Mouse (Mus musculus): ENCODE measurements around the gene Ergic2. TPM values are rescaled to one million over a fixed set of nuclear protein-coding genes. Genes with fewer than 3 reads are reported as not detected.
A peak's percentile ranks its signal among the peaks of the same experiment; 100 is the strongest.

Ergic2 gene
- total RNA-seq (2022): 10 to 100 TPM; 64.8 to 79.5 (median 78.5) TPM

GRCm38 (mm10) chr6:148211897-148212680 is at the start of gene Ergic2:
Gene Ergic2 (minus strand): TSS chr6:148212374.
- DNase-seq: peak; percentile 99

- no peak for DNase-seq
Measured at GRCm38 (mm10) chr6:148260729-148261101, 48.5 kb upstream of the Ergic2 start.

- DNase-seq: no peak
Measured at GRCm38 (mm10) chr6:148259979-148260728, 48.0 kb upstream of the Ergic2 start.

GRCm38 (mm10) chr6:148259074-148259473 is 46.9 kb upstream of the Ergic2 start:
- DNase-seq: no peak

DNA sequence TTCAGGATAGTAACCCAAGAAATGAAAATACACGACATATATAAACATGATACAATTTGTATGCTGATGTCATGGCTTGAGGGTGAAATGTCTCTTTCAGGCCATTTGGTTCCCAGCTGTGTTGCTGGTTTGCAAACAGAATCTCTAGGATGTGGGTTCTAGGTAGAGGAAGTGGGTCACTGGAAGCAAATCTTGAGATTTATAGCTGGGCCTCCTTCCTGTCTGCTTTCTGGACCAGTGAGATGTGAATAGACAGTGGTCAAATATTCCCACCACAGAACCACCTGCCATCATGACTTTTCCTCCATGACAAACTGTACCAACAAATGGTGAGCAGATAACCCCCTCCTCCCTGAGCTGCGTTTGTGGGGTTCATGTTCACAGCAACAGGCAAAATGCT is 45.6 kb upstream of the Ergic2 start:
- DNase-seq: no peak

- no peak for DNase-seq
Measured at GRCm38 (mm10) chr6:148256109-148256508, 43.9 kb upstream of the Ergic2 start.

DNA sequence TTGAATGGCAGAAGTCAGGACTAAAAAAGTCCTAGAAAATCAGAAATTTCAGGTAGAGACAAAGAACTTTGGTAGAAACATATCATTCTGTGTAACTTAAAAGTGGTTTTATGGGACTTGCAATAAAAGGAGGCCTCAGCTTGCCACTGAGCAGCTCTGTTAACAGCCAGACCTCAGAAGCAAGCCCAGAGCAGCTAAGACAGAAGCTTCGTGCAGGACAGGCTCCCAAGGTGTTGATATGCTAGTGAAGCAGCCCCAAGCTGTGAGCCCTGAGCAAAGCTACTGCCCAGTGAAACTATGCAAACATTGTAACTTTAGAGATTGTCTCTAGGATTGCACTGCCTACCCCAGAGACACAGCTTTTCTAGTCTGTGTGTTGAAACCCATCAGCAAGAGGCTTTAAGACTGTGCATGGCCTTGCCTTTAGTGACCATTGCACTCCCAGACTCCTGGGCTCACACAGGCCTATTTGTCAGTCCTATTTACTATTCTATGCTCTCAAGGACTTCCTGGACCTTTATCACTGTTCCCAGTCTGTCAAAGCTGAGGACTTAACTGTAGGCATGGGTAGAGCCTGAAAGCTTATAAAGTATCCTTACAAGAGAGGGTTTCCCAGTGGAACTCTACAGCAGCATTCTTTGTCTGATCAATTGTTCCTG is 43.4 kb upstream of the Ergic2 start:
- DNase-seq: no peak

DNA sequence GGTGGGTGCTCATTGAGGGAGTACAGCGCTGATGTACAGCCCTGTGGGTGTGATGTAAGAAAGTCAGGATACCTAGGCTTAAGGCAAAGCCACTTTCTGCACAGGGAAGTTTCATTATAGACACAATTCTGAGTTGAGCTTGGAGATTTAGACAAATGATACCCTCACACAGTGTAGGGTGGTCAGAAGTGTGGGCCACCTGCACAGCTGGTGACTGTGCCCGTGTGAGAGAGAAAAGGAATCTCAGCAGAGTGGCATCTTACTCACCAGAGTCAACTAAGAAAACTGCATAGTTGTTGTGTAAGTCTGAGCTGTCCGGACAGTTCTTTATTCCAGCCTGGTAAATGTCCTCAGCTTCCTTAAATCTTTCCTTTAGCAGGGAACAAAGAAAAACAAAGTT is 37.0 kb upstream of the Ergic2 start:
- no peak for DNase-seq

DNA sequence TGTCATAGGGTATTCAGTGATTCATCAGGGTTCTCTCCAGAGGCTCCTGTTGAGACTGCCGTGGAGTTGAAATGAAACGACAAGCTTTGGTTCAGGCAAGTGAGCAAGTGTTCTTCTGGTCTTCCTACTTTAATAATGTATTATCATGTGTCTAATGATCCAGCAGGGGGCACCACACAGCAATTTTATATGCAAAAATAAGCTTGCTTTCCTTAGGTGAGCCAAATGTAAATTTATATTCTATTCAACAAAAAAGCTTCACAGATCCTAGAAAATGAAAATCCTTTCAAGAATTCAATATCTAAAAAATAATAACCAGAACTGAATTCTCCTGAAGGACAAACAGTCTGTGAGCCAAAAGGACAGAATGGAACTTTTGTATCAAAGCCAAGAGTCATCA is 36.5 kb upstream of the Ergic2 start:
- no peak for DNase-seq

DNA sequence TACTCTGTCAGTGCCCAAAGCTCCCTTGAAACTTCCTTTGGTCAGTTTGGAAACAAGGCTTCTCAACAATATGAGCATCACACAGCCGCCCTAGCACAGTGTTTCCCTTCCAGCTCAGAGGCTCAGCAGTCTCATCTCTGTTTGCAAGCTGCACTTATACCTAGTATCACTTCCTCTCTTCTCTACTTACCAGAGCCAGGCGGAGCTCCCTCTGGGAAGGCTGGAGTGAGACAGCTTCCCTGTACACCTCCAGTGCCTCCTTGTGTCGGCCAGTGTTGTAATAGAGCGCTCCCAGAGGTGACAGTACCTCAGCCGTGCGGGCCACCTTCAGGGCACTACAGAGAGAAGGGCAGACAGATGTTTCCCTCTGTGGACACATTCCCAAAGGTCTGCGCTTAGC is 34.4 kb upstream of the Ergic2 start:
- no peak for DNase-seq

DNA sequence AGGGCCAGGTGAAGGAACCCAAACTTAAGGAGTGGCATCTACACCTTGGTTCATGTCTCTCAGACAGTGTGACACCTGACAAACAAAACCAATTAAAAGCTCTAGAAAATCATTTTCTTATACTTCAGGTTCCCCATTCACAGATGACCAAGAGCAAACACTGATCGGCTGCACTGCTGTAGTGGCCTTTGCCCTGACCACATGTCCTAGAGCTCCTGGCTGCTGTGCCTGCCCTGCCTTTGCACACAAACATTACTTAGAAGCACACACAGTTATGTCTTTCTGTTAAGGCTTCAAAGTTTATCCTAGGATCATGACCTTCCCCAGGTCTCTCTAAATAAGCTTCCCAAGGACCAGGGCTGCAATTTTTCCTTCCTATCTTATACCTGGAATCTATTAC is 32.7 kb upstream of the Ergic2 start:
- no peak for DNase-seq

- DNase-seq: no peak
Measured at GRCm38 (mm10) chr6:148242304-148242703, 30.1 kb upstream of the Ergic2 start.

GRCm38 (mm10) chr6:148241685-148242084 is 29.5 kb upstream of the Ergic2 start:
- DNase-seq: no peak

DNA sequence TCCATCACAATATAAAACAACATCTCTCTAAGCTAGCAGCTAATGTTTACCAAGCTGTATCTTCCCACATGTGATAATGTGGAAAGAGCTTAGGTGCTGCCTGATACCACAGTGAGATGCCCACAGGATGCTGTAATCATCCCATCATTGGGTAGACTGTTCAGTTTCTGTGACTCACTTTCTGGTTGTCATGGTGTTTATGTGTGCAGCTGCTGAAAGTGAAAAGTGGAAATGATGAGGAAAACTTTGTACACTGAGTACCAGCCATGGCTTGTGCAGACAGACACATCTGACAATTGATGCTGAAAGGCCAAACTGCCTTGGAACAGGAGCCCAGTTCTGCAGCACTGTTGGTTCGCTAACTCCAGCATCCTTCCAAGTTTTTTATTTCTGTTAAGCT is 27.1 kb upstream of the Ergic2 start:
- no peak for DNase-seq

- DNase-seq: no peak
Measured at GRCm38 (mm10) chr6:148237453-148237852, 25.3 kb upstream of the Ergic2 start.

DNA sequence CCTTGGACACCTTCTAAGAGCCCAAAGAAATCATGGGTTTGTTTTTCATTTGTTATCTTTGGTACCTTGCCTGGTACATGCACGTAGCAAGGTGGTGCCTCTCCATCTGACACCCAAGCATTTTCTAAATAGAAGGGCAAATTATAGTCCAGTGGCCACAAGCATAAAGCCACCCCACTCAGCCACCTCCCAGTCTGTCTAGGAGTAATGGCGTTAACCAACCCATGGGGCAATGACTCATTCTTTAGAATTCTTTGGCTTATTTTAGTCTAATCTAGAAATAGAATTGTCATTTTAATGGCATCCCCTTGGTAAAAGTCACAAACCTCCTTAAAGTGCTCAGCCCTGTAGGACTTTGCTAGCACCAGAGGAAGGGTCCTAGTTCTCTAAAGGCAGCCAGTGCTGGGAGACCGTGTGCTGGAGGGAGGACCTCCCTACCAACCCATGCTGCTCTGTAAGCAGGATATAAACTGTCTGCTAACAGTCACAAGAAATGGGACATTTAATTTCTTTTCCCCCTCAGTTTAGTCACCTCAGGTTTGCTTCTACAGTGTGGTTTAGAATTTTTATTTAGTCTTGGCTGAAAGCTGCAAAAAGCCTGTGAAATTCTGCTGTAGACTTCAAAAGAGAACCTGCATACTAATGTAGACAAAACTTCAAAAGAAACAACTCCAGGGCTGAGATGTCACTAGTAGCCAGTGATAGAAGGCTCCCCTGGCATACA is 22.1 kb upstream of the Ergic2 start:
- DNase-seq: no peak

DNA sequence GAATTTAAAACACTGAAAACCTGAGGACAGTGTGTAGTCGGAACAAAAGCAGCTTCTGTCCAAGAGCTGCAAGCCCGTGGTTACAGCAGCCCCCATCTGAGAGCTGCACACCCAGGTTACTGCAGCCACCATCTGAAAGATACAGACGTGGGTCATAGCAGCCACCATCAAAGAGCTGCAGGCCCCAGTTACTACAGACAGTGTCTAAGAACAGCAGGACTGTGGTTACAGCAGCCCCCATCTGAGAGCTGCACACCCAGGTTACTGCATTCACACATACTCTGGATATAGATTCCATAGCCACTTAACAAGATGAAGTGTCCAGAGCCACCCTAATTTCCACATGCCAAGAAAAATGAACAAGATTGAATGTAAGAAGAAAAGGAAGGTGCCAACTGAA is 15.4 kb upstream of the Ergic2 start:
- DNase-seq: no peak

- DNase-seq: no peak
Measured at GRCm38 (mm10) chr6:148222686-148223085, 10.5 kb upstream of the Ergic2 start.

- DNase-seq: no peak
Measured at GRCm38 (mm10) chr6:148218235-148219076, 6.3 kb upstream of the Ergic2 start.

DNA sequence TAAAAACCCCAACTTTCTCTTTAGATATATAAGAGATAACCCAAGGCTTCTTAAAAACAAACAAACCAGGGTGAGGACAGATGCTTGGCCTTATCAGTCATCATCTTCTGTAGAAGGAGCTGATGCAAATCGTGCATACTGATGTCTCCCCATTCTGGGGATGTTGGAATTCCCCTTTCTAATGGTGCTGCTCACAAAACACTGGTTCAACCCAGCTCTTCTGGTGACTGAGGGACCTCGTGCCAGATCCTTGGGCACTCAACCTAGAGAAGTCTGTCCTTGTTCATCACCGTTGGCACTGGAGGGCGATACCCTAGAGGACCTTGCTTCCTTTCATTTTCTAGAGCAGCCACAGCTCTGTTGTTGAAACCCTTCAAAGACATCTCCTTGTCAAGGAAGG is 4.6 kb upstream of the Ergic2 start:
- DNase-seq: no peak

DNA sequence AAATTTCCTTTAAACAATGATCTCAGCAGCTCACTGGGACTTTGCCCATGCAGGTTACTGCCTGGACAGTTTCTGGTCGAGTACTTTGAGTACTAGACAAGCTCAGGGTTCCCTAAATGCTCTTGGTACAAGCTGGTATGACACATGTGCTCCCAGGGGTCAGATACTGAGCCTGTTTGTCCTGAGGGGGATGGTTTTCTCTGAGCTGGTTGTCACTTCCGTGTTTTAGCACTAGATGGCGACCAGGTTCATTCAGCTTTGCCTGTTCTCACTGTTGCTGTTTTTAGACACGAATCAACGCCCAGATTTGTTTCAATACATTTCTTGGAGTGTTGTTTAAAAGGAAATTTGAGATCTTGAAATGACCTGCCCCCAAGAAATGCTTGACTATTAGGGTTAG is 2.6 kb upstream of the Ergic2 start:
- peak; percentile 25 for DNase-seq

DNA sequence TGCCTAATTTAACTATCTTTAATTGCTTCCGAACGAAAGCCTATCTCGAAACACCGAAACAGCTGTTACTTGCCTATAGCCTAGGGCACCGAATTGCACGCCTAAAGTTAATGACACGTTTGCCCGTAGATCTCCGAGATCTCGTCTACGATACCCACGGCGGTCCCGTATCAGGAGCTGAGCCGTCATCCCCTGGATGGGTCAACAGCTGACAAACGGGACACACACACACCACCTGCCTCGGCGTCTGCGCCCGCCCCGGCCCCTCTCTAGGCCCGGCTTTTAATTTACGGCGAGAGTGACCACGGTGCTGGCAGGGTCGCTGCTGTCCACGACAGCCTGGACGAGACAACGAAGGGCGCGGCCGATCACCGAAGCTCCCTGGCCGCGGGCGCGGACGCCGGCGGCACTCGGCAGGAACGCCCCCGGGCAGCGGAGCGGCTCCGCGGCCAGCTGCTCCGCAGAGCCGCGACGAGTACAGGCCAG is 740 bp downstream of the Ergic2 start:
- DNase-seq: peak; percentile 18
